Mouse (Mus musculus) erythroid progenitor cell, adult 5-6 weeks (primary cell): ENCODE measurements around the gene Tusc2. TPM values are rescaled to one million over a fixed set of nuclear protein-coding genes. Genes with fewer than 3 reads are reported as not detected.

Experiments used
- ATAC-seq: replicated peaks from 2 replicates; pipeline ENCODE4 v1.8.0; 2016; ENCODE audit warnings: moderate number of reproducible peaks, mild to moderate bottlenecking, moderate TSS enrichment, inconsistent platforms; ENCODE audit not compliant: poor library complexity, low FRiP score, severe bottlenecking
- total RNA-seq, 2 experiments: library from RNA; stranded (forward) in 1 of 2; stranded (reverse) in 1 of 2; fragments of 150-400 nt in 1 of 2; fragments of 186-747, 209-891 nt in 1 of 2; gene quantifications; 2 replicates each; pipeline versions ENCODE4 v1.2.3 to v1.2.4; 2015 to 2017; ENCODE audit warnings: low replicate concordance in 2 of 2

Tusc2 gene
- 9.6 and 16.9 TPM in 2 replicates for total RNA-seq (2015; ENCODE audit: low replicate concordance)
- 8.9 and 19.1 TPM in 2 replicates for total RNA-seq (2017; ENCODE audit: low replicate concordance)

DNA sequence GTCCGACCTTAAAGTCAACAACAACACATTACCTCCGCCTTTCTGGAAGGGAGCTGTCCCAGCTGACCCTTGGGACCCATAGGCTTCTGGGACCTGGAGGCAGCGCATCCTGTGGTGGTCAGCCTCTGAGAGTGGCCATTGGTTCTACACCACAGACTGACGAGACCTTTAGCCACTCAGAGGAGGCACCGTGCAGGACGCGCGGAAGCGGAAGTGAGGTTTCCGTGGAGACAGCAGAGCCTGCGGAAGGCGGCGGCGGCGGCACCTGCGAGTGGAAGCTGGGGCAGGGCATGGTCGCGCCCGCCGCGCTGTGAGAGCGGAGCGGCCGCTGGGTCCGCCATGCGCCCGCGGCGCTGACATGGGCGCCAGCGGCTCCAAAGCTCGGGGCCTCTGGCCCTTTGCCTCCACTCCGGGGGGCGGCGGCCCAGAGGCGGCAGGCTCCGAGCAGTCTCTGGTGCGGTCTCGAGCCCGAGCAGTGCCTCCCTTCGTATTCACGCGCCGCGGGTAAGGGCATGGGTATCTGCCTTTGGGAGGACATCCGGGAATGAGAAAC is at the start of gene Tusc2:
TSS of gene Tusc2 (plus strand) at position 227 of the 553 bp plus-strand sequence.
- peak; percentile 90 for ATAC-seq

DNA sequence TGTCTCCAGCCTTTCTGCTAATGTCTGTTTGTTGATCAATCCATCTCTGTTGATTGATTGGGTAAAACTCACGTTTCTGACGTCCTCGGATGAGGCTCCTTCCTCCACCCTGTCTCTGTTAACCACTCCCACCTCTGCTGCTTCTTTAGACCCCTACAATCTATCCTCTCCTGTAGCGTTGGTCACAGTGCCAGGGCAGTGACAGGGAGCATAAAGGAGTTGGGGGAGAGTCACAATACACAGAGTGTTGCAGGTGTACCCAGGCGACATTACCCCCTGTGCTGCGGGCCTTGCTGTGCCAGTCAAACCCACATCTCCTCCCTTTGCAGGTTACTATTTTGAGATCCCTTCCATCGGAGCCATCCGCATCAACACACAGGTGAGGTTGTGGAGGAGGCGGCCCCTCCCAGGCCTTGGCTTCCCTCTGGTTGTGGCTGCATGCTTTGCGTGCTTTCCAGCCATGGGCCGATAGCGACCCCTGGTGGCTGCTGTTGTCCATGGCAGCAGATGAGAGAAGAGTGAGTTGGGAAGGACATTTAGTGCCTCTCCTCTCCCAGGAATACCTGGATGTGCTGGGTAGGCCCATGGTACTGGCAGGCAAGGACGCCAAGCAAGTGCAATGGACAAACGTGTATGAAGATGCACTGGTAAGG is 48.6 kb upstream of the Tusc2 start:
- ATAC-seq = peak; percentile 65; the same call in 1 of the 2 replicates

DNA sequence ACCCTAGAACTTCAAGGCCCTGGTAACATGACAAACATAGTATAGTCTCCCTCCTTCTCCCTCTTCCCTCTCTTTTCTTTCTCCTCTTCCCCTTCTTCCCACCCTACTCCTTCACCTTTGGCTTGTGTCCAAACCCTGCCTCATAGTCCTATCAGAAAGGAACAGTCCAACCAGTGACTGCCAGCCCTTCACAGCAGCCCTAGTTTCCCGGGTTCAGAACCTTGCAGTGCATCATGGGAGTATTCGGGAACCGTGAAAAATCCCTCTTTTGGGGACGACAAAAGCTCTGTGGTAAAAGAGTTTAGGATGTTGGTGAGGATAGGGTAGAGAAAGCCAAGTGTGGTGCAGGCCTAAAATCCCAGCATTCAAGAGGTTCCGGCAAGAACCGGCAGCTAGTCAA is 42.7 kb upstream of the Tusc2 start:
- no peak for ATAC-seq

DNA sequence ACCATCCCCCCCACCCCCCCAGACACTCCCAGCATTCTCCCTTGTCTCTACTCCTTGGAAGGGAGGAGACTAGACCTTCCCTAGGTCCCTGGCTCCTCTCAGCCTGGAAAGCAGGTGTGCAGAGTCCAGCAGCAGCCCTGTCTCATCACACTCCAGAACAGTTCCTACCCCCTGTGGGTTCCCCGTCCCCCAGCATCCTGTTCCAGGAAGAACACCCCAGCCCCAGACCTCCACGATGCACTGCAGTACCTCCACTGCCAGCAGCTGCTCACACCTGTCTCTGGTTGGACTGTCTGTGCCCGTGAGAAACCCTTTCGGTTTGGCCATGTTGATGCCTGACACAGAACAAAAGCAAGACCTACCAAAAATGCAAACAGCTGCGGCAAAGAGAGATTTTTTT is 41.9 kb upstream of the Tusc2 start:
- no peak for ATAC-seq

DNA sequence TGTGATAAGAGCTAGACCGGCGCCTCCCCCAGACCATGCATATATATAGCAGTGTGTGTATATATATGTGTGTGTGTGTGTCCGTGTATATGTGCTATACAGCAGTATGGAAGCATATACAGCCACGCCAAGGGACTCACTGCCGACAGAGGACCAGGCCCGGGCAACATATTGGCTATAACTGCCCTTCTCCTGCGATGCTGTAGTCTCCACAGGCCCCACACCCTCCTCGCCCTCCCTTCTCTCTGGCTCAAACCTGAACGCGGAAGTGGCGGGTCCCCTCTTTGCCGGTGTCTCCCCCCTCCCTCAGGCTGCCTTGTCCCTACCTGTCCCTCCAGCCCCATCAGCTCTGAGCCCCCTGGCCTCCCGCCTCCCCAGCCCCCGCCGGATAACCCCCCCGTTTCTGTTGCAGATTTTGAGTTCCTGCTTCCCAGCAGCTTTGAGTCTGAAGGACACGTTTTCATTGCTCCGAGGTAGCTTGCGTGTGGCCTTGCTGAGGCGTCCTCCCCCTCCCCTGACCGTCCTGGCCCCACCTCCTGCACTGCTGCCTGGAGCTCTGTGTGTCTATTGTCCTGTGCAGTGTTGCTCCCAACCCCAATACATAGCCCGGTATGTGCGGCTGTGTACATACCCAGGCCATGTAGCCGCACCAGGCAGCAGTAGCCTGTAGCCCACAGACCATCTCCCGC is 41.2 kb upstream of the Tusc2 start:
- no peak for ATAC-seq

DNA sequence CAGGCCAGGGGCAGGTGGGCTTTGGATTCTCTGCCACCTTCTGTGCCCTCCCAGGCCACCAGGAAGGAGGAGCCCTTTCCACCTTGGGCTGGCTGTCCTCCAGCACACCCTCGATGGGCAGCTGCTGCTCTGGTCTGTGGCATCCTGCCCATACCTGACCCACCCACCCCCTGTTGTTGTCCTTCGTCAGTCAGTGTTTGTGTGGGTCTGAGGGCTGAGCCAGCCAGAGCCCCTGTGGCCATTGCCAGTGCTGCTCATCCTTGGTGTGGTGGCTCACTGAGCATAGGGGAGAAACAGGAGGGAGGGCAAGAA is 40.7 kb upstream of the Tusc2 start:
- ATAC-seq = no peak

DNA sequence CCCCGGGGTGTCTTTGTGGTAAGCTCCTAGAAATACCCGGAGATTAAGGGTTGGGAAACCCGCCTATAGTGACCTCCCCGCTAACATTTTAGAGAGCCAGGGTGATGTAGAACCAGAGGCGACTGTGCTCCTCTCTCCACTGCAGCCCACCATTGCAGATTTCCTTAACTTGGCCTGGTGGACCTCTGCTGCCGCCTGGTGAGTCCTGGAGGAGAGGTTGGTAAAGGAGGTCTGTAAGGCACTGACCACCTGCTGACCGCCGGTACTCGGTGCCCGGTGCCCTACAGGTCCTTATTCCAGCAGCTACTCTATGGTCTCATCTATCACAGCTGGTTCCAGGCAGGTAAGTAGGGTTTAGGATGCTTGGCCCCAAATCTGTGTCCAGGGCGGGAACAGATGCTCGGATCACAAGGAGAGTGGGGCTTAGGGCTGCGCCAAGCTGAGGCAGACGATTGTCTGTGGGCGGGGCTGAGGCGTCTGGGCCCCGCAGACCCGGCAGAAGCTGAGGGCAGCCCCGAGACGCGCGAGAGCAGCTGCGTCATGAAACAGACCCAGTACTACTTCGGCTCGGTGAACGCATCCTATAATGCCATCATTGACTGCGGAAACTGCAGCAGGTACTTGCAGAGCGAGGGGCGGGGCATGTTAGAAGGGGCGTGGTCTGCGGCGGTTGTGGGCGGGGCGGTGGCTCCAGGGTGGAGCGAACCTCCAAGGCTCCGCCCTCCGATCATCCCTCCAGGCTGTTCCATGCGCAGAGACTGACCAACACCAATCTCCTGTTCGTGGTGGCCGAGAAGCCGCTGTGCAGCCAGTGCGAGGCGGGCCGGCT is 36.6 kb upstream of the Tusc2 start:
- ATAC-seq = peak; percentile 53

DNA sequence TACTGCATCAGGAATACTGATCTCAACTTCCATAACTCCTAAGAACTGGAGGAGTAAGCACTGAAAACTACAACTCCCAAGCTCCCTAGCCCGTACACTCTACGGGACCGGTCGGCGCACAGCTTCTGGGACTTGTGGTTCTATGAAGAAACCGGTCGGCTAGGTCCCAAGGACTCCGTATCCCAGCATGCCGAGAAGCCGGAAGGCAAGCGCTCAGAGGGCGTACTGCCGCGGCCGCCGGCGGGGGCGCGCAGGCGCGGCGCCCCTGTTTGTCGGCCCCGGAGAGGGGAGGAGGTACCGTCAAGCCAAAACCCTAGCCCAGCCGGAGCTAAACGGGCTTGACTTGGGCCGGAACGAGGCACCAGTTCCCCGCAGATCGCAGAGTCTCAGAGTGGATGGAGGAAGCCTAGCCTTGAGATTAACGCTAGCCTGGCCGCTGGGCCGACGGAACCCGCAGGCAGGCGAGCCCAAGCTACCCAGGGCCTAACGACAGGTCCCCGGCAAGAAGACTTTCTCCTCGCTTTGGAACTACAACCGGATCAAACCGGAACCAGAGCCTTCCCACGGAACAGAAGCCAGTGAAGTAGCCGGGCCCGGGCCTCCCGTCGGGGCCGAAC is 29.2 kb upstream of the Tusc2 start, which contains the start of gene Tmem115:
TSS of gene Tmem115 (plus strand) at position 155 of the 617 bp plus-strand sequence.
- ATAC-seq = peak; percentile 84

DNA sequence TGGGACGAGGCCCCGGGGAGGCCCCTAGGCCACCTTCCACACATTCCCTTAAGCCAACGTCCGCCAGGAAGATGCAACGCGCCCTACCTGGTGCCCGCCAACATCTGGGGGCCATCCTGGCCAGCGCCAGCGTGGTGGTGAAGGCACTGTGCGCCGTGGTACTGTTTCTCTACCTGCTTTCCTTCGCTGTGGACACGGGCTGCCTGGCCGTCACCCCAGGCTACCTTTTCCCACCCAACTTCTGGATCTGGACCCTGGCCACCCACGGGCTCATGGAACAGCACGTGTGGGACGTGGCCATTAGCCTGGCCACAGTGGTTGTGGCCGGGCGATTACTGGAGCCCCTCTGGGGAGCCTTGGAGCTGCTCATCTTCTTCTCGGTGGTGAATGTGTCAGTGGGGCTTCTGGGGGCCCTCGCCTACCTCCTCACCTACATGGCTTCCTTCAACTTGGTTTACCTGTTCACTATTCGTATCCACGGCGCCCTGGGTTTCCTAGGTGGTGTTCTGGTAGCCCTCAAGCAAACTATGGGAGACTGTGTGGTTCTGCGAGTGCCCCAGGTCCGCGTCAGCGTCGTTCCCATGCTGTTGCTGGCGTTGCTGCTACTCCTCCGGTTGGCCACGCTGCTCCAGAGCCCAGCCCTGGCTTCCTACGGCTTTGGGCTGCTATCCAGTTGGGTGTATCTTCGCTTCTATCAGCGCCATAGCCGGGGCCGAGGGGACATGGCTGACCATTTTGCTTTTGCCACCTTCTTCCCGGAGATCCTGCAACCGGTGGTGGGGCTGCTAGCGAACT is 28.4 kb upstream of the Tusc2 start:
- ATAC-seq = peak; percentile 64

DNA sequence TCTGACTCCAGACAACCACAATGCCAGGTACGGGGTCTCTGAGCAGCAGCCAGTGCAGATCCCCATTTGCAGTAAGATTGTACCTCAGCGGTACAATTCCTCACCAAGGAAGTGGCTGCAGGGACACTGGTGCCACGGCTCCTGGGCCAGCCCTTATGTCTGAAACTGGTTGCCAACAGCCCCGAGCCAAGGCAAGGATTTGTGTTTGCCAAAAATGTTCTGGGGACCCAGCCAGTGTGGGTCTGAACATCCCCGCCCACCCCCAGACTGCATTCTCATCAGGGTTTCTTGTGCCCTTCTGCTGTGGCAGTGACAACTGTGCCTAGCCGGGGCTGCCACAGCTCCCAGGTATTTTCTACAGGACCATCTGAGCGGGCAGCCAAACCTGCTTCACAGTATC is 24.8 kb upstream of the Tusc2 start:
- ATAC-seq = no peak

DNA sequence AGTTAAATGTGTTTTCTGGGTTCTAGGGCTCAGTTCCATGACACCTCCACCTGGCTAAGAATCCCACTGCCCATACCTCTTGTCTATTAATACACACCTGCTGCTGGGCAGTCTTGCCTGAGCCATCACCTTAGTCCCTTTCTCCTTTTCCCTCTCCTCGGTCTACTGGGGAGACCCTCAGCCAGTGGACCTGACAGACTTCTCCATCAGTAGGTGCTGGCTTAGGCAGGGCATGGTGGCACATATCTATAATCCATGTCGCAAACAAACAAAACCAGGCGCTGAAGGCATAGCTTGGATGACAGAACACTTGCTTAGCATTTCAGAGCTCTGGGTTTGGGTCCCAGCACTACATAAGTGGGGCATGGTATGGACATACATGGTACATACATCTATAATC is 24.3 kb upstream of the Tusc2 start:
- no peak for ATAC-seq

DNA sequence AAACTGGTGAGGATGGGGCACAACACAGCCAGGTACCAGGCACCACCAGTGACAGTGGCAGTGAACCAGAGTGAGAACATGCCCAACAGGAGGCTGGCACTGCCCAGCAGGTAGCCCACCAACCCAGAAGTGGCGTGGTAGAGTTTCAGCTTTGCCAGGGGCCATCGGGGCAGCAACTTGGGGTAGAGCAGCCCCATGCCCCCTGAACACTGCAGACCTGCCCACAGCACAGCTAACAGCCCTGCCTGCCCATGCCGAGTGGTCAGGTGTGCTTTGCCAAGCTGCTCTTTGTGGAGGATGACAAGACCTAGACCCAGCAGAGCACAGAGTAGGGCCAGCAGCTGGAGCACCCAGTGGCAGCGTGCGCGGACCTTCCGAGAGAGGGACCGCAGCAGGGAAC is 23.1 kb upstream of the Tusc2 start:
- no peak for ATAC-seq

DNA sequence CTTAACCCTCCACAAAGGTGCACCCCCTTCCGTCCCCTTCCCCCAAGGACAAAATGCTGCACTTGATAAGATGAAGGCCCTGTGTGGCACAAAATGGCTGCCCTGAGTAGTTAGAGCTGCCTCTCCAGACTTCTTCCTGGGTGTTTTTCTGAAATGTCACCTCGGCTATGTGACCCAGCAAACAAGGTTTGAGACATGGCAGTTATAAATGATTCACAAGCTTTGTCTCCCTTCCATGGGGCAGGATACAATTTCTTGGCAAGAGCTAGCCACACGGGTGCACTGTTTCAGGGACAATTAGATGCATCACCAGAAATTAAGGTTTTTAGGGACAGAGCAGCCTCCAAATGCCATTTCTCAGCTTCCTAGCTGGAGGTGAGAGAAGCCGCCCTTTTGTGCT is 22.6 kb upstream of the Tusc2 start:
- ATAC-seq = no peak

DNA sequence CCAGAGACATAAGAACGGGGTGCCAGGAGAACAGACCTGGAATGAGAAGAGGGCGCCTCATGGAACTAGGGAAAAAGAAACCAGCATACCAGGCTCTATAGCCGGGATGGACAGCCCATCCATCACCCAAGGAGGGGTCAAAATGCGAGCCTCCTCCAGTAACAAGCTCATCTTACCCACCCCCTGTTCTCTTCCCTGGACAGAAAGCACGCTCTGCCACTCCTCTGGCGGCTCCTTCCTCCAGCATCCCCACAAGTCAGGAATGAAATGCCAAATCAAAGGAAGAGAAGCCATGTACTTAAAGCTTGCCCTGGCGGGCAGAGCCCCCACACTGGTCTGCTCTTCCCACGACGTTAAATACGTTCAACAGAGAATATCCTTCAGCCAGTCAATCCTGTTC is 22.1 kb upstream of the Tusc2 start:
- ATAC-seq = no peak

DNA sequence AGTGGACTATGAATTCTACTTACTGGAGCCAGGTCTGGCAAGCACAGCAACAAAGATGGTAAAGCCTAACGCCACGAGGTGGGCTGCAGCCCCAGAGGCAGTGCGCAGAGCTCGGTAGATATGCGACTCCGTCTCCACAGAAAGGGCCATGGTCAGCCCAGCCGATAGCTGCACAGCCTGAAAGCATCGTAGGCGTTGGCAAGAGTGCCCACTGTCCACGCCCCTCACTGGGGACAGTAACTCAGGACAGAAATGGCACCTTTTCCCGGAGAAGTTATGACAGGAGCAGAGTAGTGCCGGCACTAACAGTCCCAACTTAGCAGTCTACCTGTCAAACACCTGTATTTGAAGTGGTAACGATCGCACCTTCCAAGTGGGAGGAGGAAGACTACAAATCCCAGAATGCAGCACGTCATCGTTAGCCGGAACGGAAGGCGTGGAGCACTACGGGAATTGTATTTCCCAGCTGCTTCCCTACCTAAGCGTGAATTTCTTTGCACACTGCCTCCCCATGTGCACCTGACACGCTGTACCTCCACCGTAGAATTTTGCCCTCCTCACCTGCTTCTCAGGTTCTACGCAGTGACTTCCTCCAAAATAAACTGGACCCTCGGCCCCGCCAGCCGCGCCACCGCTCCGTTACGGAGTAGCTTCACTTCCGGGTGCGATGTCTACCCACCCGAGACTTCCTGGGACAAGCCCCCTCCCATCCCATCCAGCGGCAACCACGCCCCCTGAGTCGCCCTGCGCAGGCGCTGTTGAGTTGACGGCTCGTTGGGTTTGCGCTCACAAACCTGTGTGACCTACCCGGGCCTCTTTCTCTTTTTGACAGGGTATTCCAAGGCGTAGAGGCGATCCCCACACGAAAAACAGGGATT is 21.3 kb upstream of the Tusc2 start, which contains the start of the genes Cyb561d2 and Nprl2:
TSS of gene Cyb561d2 (minus strand) at position 720 of the 878 bp plus-strand sequence.
TSS of gene Nprl2 (plus strand) at position 753 of the 878 bp plus-strand sequence.
- ATAC-seq = peak; percentile 88

DNA sequence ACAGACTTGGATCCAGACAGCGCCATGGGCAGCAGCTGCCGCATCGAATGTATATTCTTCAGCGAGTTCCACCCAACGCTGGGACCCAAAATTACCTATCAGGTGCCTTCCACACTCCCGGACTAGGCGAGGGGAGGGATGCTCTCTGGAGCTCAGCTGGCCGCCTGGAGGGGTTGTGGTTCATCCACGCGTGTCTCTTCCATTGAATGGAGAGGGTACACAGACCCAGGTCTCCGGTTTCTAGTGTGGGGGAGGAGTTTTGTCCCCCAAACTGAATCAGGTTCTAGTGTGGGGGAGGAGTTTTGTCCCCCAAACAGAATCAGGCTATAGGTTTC is 20.7 kb upstream of the Tusc2 start:
- ATAC-seq = peak; percentile 21; the same call in 1 of the 2 replicates

DNA sequence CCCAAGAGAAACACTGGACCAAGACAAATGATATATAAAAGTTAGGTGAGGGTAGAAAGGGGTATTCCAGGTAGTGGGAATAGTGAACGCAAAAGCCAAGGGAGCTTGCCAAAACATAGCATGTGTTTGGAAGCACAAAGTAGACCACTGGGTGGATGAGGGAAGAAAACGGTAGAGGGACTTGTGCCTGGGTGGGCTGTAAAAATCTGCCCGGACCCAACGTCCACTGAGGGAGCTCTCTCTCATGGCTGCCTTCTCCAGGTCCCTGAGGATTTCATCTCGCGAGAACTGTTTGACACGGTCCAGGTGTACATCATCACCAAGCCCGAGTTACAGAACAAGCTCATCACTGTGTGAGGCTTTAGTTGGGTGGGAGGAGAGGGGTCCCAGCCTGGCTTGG is 20.3 kb upstream of the Tusc2 start:
- no peak for ATAC-seq

DNA sequence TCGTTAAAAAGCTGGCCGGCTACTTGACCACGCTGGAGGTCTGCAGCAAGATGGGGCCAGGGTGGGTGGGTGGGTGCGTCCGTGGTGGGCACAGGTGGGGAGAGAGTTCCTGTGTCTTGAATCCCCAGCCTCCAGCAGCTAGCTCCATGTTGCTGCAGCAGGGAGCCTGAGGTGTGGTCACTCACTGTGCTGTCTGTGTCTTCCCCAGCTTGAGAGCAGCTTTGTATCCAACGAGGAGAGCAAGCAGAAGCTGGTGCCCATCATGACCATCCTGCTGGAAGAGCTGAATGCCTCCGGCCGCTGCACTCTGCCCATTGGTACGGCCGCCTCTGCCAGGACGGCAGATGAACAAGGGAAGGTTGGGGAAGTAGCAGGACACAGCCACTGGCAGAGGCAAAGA is 19.8 kb upstream of the Tusc2 start:
- no peak for ATAC-seq
